Mouse (Mus musculus) embryonic facial prominence, embryonic 13.5 days (tissue): ENCODE results near the gene Il1rl1. TPM values are rescaled to one million over a fixed set of nuclear protein-coding genes. Genes with fewer than 3 reads are reported as not detected.

Experiments used
- ATAC-seq: fragments of 200-750 bp; cut with Nextera tagmentation; 2 replicates; pipeline ENCODE4 v1.8.0; 2017; ENCODE audit warnings: low read depth; ENCODE audit not compliant: insufficient number of reproducible peaks, insufficient read depth, low FRiP score, low TSS enrichment
- H3K27ac ChIP-seq: fragments of 300-500 bp; sonication (generic); 2 replicates; pipeline ENCODE4 v1.5.1; 2015; ENCODE audit warnings: moderate library complexity, mild to moderate bottlenecking, inconsistent platforms
- H3K27me3 ChIP-seq: fragments of 300-500 bp; sonication (generic); 2 replicates; pipeline ENCODE4 v1.6.1; 2015; ENCODE audit warnings: mild to moderate bottlenecking, inconsistent platforms
- H3K36me3 ChIP-seq: fragments of 300-500 bp; sonication (generic); 2 replicates; pipeline ENCODE4 v1.6.1; 2015; ENCODE audit warnings: mild to moderate bottlenecking, inconsistent platforms
- H3K4me1 ChIP-seq: fragments of 300-500 bp; sonication (generic); 2 replicates; pipeline ENCODE4 v1.6.1; 2015; ENCODE audit warnings: inconsistent platforms
- H3K4me2 ChIP-seq: fragments of 300-500 bp; sonication (generic); 2 replicates; pipeline ENCODE4 v1.6.1; 2015; ENCODE audit warnings: moderate library complexity, mild to moderate bottlenecking, inconsistent platforms
- H3K4me3 ChIP-seq: fragments of 300-500 bp; sonication (generic); 2 replicates; pipeline ENCODE4 v1.5.1; 2015; ENCODE audit warnings: mild to moderate bottlenecking, inconsistent platforms
- H3K9ac ChIP-seq: fragments of 300-500 bp; sonication (generic); 2 replicates; pipeline ENCODE4 v1.6.1; 2015; ENCODE audit warnings: mild to moderate bottlenecking, inconsistent platforms
- H3K9me3 ChIP-seq: fragments of 300-500 bp; sonication (generic); 2 replicates; pipeline ENCODE4 v1.6.1; 2016; ENCODE audit warnings: inconsistent platforms
- WGBS: fragments of 180-500 bp; shearing (Covaris S2); methylation state at CpG from one replicate; pipeline ENCODE4 v1.1.7; 2015; ENCODE audit warnings: mixed read lengths; 5-methylcytosine and 5-hydroxymethylcytosine counted together
- polyA plus RNA-seq: library from polyadenylated mRNA; unstranded; fragments of >200 nt; fragmentation: Nextera tagmentation; extraction: Ambion mirVana; gene quantifications from 2 replicates; pipeline ENCODE4 v1.2.1, GENCODE M21; 2015

The Il1rl1 gene
- polyA plus RNA-seq, 1 experiment from 2014 or later = 0.73 TPM

DNA sequence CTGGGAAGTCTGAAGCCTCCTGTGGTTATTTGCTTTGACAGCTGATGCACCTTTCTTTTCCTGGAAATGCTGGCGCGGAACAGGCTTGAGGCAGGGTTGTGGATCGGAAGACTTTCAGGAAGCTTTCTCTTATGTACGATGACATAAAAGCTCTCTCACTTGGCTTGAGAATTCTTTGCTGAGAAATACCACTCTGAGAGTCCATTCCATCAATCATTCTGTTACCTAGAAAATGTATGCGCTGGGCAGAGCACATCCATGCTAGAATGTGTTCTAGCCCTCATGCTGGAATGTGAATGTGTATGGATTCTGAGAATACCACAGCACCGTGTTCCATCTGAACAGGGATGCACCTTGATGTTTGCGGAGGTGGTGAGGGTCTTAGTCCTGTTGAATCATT is 15.1 kb upstream of the Il1rl1 start:
- H3K4me3 ChIP-seq = no peak overlapping the region
- no peaks in the 10 kb centered on the region; the same call in 1 of the 2 replicates for H3K9me3 ChIP-seq
- no peak for ATAC-seq
- no peaks in the 10 kb centered on the region for H3K36me3 ChIP-seq
- no peak overlapping the region for H3K27ac ChIP-seq
- 86% methylated on average over 7 of the region's 7 CpGs for WGBS
- no peaks in the 10 kb centered on the region for H3K4me1 ChIP-seq
- H3K27me3 ChIP-seq = no peaks in the 10 kb centered on the region
- H3K4me2 ChIP-seq = no peak overlapping the region
- H3K9ac ChIP-seq = no peak overlapping the region

DNA sequence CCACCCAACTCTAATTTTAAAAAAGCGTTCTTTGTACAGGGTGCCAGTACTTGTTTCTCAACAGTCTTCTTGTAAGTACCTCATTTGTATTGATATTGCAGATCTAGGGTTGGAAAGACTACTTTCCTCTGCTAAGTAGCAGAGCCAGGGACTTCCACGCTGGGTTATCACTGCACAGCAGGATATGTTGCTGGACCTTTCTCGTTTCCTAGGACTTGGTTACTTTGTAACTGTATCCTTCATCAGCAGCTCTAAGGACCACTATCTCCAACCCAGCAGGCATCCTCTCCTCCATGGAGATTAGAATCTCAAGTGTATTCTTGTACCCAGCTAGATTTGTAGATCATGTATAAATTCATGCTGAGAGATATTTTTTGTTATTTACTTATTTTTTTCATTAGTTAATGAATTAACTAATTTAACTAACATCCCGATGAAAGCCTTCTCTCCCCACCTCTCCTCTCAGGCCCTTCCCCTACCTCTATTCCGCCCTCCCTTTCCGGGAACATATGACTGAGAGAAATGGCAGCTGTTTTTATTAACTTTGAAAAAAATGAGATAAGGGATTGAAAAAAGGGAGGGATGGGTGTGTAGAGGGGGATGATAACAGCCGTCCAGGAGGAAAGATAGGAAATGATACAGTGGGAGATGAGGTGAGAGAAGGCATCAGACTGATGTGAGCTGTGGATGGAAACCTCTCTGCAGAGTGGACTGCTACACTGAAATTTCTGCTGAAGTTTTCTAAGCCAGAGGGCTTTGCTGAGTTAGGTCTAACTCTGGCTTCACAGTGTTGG is 14.3 kb upstream of the Il1rl1 start:
- no peak for ATAC-seq
- 62% methylated on average over 7 of the region's 7 CpGs for WGBS

DNA sequence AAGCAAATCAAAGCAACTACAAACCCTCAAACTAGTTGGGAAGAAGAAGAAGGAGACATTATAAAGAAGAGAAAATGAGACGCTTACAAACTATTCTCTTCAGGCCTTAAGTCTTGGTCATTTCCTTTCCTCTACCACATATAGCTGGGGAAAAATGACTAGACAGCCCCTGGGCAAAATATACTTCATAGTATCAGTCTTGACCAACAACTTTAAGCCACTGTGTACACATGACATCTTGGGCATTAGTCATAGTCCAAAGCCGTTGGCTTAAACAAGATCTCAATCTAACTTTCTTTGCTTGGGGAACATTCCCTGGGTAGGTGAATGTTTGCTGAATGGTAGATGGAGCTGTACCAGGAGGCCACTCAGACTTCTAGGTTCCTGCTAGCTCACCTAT is 12.3 kb upstream of the Il1rl1 start:
- Histone ChIP-seq H3K9ac (no peak overlapping the region), H3K4me2 (no peak overlapping the region), H3K4me1 (no peaks in the 10 kb centered on the region), H3K36me3 (no peaks in the 10 kb centered on the region), H3K4me3 (no peak overlapping the region), H3K9me3 (no peaks in the 10 kb centered on the region), H3K27ac (no peak overlapping the region), H3K27me3 (no peaks in the 10 kb centered on the region)
- ATAC-seq = no peak
- 83% methylated on average over 2 of the region's 2 CpGs for WGBS

More for the DNA sequence above, 14.3 kb upstream of the Il1rl1 start:
- Histone ChIP-seq H3K36me3 (no peaks in the 10 kb centered on the region), H3K9ac (no peak overlapping the region), H3K9me3 (no peaks in the 10 kb centered on the region), H3K27ac (no peak overlapping the region), H3K4me1 (no peaks in the 10 kb centered on the region), H3K4me3 (no peak overlapping the region), H3K4me2 (no peak overlapping the region), H3K27me3 (no peaks in the 10 kb centered on the region)

DNA sequence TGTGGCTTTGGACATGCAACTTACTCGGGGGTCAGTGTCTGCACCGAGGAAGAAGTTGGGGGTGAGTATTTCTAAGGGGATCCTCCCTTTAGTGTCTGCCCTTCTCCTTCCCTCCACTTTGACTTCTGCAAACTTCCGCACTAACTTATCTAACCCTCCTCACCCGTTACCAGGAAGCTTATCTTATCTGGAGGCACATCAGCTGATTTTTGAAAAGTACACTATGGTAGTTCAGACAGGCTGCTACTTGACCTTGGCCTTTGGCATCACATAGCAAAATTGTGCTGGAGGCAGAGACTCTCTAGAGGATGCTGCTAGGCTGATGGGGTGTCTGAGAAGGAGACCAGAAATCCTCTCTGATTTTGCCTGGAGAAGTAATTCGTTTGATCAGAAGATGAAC is 10.9 kb upstream of the Il1rl1 start:
- H3K4me1 ChIP-seq = no peaks in the 10 kb centered on the region
- 65% methylated on average over 5 of the region's 5 CpGs for WGBS
- H3K4me3 ChIP-seq = no peak overlapping the region
- no peaks in the 10 kb centered on the region for H3K27me3 ChIP-seq
- H3K9ac ChIP-seq = no peak overlapping the region
- H3K27ac ChIP-seq = no peak overlapping the region
- no peak for ATAC-seq
- no peaks in the 10 kb centered on the region for H3K36me3 ChIP-seq
- H3K4me2 ChIP-seq = no peak overlapping the region
- H3K9me3 ChIP-seq = no peaks in the 10 kb centered on the region

DNA sequence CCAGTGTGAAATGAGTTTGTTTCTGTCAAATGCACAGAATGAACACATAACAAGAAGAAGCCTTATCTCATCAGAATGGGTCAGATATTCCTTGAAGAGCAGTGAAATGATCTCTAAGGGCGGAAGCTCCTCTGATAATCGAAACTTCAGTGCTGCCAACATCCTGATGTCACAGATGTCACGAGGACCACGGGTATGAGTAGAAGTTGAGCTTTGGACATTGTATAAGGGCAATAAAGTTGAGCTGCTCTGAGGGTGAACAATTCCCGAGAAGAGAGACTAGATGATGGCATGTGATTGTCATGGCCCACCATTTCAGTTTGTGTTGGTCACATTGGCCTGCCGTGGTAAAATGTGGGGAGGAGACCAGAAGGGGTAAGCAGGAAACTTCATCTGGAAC is 5.5 kb upstream of the Il1rl1 start:
- Histone ChIP-seq H3K27ac (no peak overlapping the region), H3K27me3 (no peaks in the 10 kb centered on the region), H3K4me1 (no peaks in the 10 kb centered on the region), H3K9ac (no peak overlapping the region), H3K9me3 (no peaks in the 10 kb centered on the region), H3K4me3 (no peak overlapping the region), H3K36me3 (no peaks in the 10 kb centered on the region), H3K4me2 (no peak overlapping the region)
- ATAC-seq = no peak
- 84% methylated on average over 6 of the region's 6 CpGs for WGBS

DNA sequence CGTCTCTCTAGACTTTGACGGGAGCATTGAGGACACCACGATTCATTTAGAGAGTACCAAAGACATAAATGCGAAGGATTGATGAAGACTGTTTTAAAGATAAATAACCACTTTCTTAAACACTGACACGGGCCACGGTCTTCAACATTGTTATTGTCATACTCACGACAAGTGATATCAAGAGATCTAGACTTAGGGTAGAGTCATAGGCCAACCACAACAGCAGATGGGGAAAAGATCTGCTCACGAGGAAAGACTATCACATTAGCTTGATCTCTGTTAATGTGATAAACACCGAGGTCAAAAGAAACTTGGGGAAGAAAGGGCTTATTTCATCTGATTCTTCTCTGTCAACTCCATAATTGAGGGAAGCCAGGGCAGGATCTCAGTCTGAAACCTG is 2.1 kb upstream of the Il1rl1 start:
- Histone ChIP-seq H3K9ac (no peak overlapping the region), H3K36me3 (no peaks in the 10 kb centered on the region), H3K4me3 (no peak overlapping the region), H3K27ac (no peak overlapping the region), H3K4me2 (no peak overlapping the region), H3K9me3 (no peaks in the 10 kb centered on the region), H3K4me1 (no peaks in the 10 kb centered on the region), H3K27me3 (no peaks in the 10 kb centered on the region)
- ATAC-seq = no peak
- WGBS = 90% methylated on average over 9 of the region's 9 CpGs

DNA sequence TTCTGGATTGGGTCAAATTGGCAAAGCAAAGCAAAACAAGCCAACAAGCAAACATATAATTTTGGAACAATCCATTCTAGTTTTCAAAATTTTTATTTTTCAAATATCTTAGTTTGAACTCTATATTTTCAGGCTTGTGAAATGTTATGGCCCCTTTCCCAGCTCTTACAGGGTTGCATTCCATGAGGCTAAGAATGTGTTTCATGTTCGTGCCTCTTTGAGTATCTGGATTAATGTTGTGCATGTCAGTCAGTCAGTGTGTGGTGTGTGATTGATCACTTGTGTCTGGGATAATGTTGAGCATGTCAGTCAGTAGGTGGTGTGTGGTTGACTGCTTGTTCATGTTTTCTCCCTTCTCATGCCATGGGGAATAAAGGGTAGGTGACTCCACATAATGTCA is 1.5 kb upstream of the Il1rl1 start:
- WGBS = 64% methylated on average over 1 of the region's 1 CpGs
- Histone ChIP-seq H3K9ac (no peak overlapping the region), H3K27ac (no peak overlapping the region), H3K36me3 (no peaks in the 10 kb centered on the region), H3K4me1 (no peaks in the 10 kb centered on the region), H3K4me2 (no peak overlapping the region), H3K4me3 (no peak overlapping the region), H3K27me3 (no peaks in the 10 kb centered on the region), H3K9me3 (no peaks in the 10 kb centered on the region)
- no peak for ATAC-seq

DNA sequence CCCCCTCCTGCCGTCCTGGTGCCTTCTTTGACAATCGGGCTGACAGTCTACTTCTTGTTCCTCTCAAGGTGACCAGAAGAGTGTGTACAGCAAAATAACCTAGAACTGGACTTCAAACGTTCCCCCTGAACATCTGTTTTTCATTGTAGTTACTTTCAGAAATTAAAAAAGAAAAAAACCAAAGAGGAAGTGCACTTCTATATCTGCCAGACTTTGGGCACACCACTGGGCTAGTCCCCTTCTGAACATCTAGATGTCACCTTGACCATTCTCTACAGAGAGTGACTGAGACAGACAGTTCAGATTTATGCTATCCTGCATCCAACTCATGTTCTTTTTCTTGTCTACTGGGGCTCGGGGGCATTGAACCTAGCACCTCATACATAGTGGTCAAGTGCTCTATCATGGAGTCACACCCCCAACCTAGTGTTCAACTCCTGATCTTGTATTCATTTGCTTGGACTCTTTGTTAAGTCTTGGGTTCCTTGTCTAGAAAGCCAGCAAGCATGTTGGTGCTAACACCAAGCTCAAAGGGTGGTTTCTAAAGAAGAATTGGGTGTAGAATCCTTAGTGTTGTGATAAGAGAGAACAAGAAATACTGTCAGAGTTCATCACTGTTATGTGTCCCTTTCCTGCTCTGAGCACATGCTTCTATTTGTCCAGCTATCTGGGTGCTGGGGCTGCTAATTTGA is 919 bp downstream of the Il1rl1 start:
- Histone ChIP-seq H3K4me3 (no peak overlapping the region), H3K4me1 (no peaks in the 10 kb centered on the region), H3K36me3 (no peaks in the 10 kb centered on the region), H3K27ac (no peak overlapping the region), H3K4me2 (no peak overlapping the region), H3K9ac (no peak overlapping the region), H3K9me3 (no peaks in the 10 kb centered on the region), H3K27me3 (no peaks in the 10 kb centered on the region)
- no peak for ATAC-seq
- 71% methylated on average over 4 of the region's 4 CpGs for WGBS

DNA sequence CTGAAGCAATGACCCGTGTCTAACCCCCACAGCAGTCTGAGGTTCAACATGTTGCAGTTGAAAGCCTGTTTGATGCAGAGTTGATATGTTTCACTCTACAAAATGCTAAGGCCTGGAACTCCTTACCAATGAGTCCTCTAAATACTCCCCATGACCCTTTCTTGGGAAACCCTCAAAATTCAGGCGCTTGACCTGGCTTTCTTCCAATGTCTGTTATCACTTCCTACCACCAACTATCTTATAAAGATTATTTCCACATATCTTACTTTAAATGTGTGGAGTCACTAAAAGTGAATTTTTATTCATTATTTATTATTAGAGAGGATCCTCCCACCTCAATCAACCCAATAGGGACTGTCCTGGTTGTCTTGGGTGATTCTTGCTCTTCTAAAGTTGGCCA is 2.8 kb downstream of the Il1rl1 start:
- Histone ChIP-seq H3K9me3 (no peaks in the 10 kb centered on the region), H3K27me3 (no peaks in the 10 kb centered on the region), H3K4me2 (no peak overlapping the region), H3K4me3 (no peak overlapping the region), H3K4me1 (peaks cover 7% of the 10 kb centered on the region; the same call in 1 of the 2 replicates), H3K27ac (no peak overlapping the region), H3K9ac (no peak overlapping the region), H3K36me3 (no peaks in the 10 kb centered on the region)
- WGBS = 86% methylated on average over 2 of the region's 2 CpGs
- no peak for ATAC-seq

DNA sequence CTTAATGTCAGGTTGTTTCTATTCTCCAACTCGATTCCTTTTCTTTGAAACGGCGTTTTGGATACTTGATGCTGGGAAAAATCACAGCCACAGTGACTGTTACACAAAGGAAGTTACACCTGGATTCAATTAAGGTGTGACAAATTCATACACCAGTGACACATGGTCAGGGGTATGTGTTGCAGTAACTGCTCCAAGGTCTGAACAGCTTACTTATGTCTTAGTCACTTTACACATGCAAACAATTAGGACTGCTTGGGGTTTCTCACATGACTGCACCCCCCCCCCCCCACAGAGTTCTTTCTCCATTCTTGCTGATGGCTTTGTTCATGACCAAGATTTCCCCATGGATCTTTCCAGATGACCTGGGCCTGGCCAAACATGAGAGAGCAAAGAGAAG is 6.6 kb downstream of the Il1rl1 start:
- WGBS = 25% methylated on average over 3 of the region's 3 CpGs
- Histone ChIP-seq H3K36me3 (no peaks in the 10 kb centered on the region), H3K9ac (no peak overlapping the region), H3K27ac (no peak overlapping the region; the same call in 1 of the 2 replicates), H3K4me2 (no peak overlapping the region), H3K4me1 (peaks cover 17% of the 10 kb centered on the region), H3K27me3 (no peaks in the 10 kb centered on the region), H3K4me3 (no peak overlapping the region), H3K9me3 (no peaks in the 10 kb centered on the region)
- ATAC-seq = no peak

DNA sequence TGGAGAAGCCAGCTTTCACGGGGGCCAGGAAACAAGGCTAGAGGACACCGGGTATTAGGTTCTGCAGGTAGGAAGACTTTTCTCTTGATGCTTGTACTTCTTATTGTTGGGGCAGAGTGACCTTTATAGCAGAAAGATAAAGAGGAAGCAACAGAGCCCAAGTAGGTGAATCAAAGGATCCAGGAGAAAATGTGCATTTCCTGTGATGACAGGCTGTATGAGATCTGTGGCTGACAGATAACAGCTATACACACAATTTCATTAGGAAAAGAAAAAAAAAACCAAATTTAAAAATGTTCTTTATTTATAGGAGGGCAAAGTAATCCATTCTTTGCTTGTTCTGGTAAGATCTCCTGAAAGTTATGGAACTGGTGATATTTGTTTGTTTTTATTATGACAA is 8.0 kb downstream of the Il1rl1 start:
- no peak overlapping the region for H3K4me3 ChIP-seq
- no peaks in the 10 kb centered on the region for H3K9me3 ChIP-seq
- no peak for ATAC-seq
- no peak overlapping the region for H3K4me2 ChIP-seq
- no peak overlapping the region for H3K27ac ChIP-seq
- H3K27me3 ChIP-seq = no peaks in the 10 kb centered on the region
- H3K9ac ChIP-seq = no peak overlapping the region
- no peaks in the 10 kb centered on the region for H3K36me3 ChIP-seq
- WGBS = 85% methylated on average over 2 of the region's 2 CpGs
- H3K4me1 ChIP-seq = peaks cover 17% of the 10 kb centered on the region

DNA sequence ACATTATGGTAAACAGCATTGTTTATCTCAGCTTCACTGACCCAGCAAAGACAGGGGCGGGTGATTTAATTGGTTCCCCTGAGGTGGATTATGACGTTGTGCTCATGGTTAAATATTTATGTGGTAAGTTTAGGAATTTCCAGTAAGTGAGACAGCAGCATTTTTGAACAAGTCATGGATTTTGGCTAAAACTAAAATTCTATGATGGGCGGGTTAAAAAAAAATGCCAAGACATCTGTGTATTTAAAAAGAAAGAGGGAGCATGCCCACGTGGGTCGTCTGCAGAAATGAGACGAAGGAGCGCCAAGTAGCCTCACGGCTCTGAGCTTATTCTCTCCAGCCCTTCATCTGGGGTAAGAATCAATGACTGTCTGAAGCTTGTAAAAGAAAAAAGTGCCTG is 10.1 kb downstream of the Il1rl1 start:
- Histone ChIP-seq H3K36me3 (no peaks in the 10 kb centered on the region), H3K9me3 (no peaks in the 10 kb centered on the region), H3K27me3 (no peaks in the 10 kb centered on the region), H3K9ac (no peak overlapping the region), H3K27ac (no peak overlapping the region), H3K4me1 (peaks cover 17% of the 10 kb centered on the region), H3K4me3 (no peak overlapping the region), H3K4me2 (peak overlapping the region; percentile 14; the same call in 1 of the 2 replicates)
- WGBS = 47% methylated on average over 8 of the region's 8 CpGs
- ATAC-seq = no peak
